Mouse (Mus musculus) kidney, adult 9 months (tissue): Measurements from ENCODE around the gene Olfr799.
A peak's percentile ranks its signal among the peaks of the same experiment; 100 is the strongest.

Experiments used
- DNase-seq: peaks from one replicate; pipeline ENCODE4 v3.0.0; 2022

Gene Olfr799

DNA sequence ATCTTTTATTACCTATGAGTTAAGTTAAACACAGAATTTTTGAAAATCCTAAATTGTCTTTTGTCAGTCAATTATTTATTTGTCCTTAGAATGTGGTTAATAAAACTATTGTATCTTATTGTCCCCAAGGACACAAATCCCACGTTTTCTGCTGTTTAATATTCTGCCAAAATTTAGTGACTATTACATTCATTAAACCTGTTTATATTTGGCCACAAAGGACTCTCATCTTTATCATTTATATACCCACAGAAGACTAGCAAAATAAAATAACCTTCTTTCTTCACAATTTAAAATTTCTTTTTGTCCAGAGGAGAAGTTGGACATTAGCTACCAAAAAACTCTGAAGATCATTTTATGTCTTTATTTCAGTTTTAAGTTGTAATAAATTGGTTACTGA lies at the start of gene Olfr799:
Olfr799 (plus strand) TSS at position 301 of the 400 bp plus-strand sequence.
- no peak for DNase-seq

GRCm38 (mm10) chr10:129612470-129612869 lies 24.8 kb upstream of the Olfr799 start, which contains the start of gene Olfr796:
Gene Olfr796 (minus strand): TSS chr10:129612570.
- no peak for DNase-seq

DNA sequence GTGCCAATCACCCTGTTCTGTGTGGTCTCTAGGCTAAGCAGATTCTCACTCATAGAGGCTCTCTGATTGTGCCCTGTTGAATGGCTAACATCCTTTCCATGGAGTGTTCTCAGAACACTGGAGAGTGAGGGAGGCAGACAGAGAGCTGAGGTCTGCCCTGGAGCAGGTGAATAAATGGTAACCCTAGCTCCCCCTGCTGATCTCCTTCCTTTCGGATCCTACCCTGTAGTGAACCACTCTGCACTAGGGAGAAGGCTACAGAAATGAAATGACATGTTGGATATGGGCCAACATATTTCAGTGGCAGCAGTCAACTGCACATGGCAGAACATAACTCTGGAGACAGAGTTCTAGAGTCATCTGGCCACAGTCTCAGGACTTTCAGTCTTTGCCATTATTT lies 15.6 kb upstream of the Olfr799 start:
- DNase-seq, result no peak

DNA sequence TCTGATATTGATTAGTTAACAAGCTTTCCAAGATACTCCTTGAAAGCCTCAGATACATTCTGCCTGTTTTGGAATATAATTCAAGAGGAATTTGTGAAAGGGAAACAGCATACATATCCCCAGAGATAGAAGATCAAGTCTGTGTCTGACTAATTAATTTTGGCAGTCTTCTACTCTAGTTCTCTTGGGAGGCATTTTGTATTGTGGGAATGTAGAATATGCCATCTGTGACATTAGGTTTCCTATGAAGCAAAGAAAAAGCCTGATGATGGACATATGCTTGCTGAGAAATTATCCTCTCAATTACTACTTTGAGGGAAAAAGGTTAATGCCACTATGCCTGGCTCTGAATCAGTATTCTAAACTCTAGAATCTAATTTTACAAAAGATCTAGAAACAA lies 14.0 kb upstream of the Olfr799 start:
- no peak for DNase-seq

- DNase-seq, result no peak
Measured at GRCm38 (mm10) chr10:129627834-129628233, 9.4 kb upstream of the Olfr799 start, which contains the start of gene Olfr798. Gene Olfr798 (minus strand): TSS chr10:129627934.

- peak; percentile 1 for DNase-seq
Measured at GRCm38 (mm10) chr10:129651763-129652162, 14.5 kb downstream of the Olfr799 start.

- DNase-seq, result no peak
Measured at GRCm38 (mm10) chr10:129657394-129657793, 20.1 kb downstream of the Olfr799 start, which contains the start of gene Olfr800. Gene Olfr800 (plus strand): TSS chr10:129657694.

DNA sequence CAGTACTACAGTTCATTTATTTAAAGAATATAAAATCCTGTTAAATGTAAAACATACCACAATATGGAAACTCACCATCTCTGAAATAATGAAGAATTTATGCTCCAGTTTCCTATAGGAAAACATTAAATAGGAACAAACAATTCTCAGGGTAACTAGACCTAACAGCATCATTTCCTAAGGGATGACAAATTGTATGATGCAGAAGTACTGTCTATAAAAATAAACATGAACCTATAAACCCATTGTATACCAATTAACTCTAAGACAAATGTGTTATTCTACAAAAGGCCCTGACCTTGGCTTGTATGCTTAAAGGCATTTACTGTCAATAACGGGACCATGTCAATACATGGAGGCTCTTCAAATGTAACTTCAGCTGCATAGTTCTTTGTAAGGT lies 36.5 kb downstream of the Olfr799 start, which contains the start of gene Olfr801:
Olfr801 (minus strand) TSS at position 101 of the 400 bp plus-strand sequence.
- DNase-seq, result no peak

DNA sequence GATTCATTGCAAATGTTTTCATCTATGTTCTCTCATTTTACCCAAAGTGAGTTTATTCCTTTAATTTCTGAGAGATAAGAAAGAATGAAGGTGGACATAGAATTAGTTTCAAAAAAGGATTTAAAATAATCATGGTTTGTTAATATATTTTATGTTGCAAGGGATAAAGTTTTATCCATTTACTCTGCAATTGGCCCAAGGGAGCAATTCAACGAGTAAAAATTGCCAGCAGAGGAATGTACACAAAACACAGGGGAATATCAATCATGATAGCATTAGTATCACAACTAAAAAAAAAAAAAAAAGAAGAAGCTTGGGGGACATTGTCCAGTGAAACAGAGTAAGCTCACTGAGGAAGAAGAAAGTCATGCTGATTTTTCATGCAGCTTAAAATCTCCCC lies 50.8 kb downstream of the Olfr799 start, which contains the start of gene Olfr802:
Olfr802 (minus strand) TSS at position 101 of the 400 bp plus-strand sequence.
- DNase-seq, result no peak

- DNase-seq, result no peak
Measured at GRCm38 (mm10) chr10:129694186-129694585, 56.9 kb downstream of the Olfr799 start, which contains the start of gene Olfr803. Gene Olfr803 (minus strand): TSS chr10:129694286.
